Mouse (Mus musculus) kidney, postnatal 0 days (tissue): ENCODE measurements around the gene Klhl29. TPM values are rescaled to one million over a fixed set of nuclear protein-coding genes. Genes with fewer than 3 reads are reported as not detected.

Source experiments
- ATAC-seq: fragments of 200-750 bp; cut with Nextera tagmentation; replicated peaks from 2 replicates; pipeline ENCODE4 v1.8.0; 2017; ENCODE audit warnings: low read depth, moderate number of reproducible peaks, moderate TSS enrichment, moderate library complexity; ENCODE audit not compliant: low FRiP score
- DNase-seq: peaks from one replicate; pipeline ENCODE4 v3.0.0-alpha.2; 2016; ENCODE audit warnings: low spot score
- H3K27ac ChIP-seq: fragments of 300-500 bp; sonication (generic); 2 replicates; pipeline ENCODE4 v1.5.1; 2014; ENCODE audit warnings: mild to moderate bottlenecking
- H3K27me3 ChIP-seq: fragments of 300-500 bp; sonication (generic); 2 replicates; pipeline ENCODE4 v1.6.1; 2014; ENCODE audit warnings: low read length, mixed read lengths; ENCODE audit not compliant: insufficient read depth
- H3K36me3 ChIP-seq: fragments of 300-500 bp; sonication (generic); 2 replicates; pipeline ENCODE4 v1.6.1; 2014; ENCODE audit warnings: low read length, mixed read lengths; ENCODE audit not compliant: insufficient read depth
- H3K4me1 ChIP-seq: fragments of 300-500 bp; sonication (generic); replicated peaks from 2 replicates; pipeline ENCODE4 v1.6.1; 2014; ENCODE audit warnings: antibody characterized with exemption, low read length, mixed read lengths; ENCODE audit not compliant: insufficient read depth
- H3K4me2 ChIP-seq: fragments of 300-500 bp; sonication (generic); 2 replicates; pipeline ENCODE4 v1.6.1; 2014; ENCODE audit warnings: mild to moderate bottlenecking, low read length, moderate library complexity, mixed read lengths
- H3K4me3 ChIP-seq: fragments of 300-500 bp; sonication (generic); replicated peaks from 2 replicates; pipeline ENCODE4 v1.5.1; 2014; ENCODE audit warnings: low read depth, low read length
- H3K9ac ChIP-seq: fragments of 300-500 bp; sonication (generic); 2 replicates; pipeline ENCODE4 v1.6.1; 2014; ENCODE audit warnings: low read depth, low read length
- H3K9me3 ChIP-seq: fragments of 300-500 bp; sonication (generic); replicated peaks from 2 replicates; pipeline ENCODE4 v1.6.1; 2016; ENCODE audit warnings: low read length, inconsistent platforms, mixed read lengths
- CTCF ChIP-seq: IDR thresholded peaks from 2 replicates; pipeline ENCODE4 v1.5.1; 2016; ENCODE audit warnings: antibody characterized with exemption, low read depth, mild to moderate bottlenecking, moderate library complexity
- WGBS: fragments of 180-500 bp; shearing (Covaris S2); extraction: QIAGEN DNeasy Blood & Tissue Kit; methylation state at CpG from one replicate; pipeline ENCODE4 v1.1.7; 2014; 5-methylcytosine and 5-hydroxymethylcytosine counted together
- polyA plus RNA-seq: library from polyadenylated mRNA; unstranded; fragments of >200 nt; fragmentation: Nextera tagmentation; extraction: Ambion mirVana; gene quantifications from 2 replicates; pipeline ENCODE4 v1.2.1, GENCODE M21; 2015

Klhl29 gene
- polyA plus RNA-seq, 1 experiment from 2014 or later: 0.30 TPM

DNA sequence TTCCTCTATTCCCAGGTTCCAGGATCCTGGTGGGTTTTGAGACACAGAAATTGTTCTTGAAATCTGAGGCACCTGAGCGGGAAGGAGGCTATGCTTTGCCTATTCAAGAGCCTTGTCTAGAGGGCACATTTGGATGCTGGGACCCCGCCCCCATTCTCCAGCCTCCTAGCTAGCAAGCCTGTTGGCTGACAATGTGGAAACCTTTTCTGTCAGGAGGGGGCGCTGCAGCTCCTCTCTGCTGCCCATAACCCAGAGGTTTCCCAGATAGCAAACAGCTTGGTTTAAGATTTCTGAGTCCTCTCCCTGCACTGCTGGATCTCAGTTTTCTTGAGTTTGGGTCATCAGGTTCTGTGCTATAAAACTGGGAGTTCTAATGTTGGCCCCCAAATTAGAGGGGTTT is 232.7 kb downstream of the Klhl29 start:
- Histone ChIP-seq H3K27me3 (no peaks in the 10 kb centered on the region), H3K4me3 (no peak overlapping the region), H3K4me1 (no peaks in the 10 kb centered on the region), H3K27ac (no peak overlapping the region), H3K4me2 (no peak overlapping the region), H3K9ac (no peak overlapping the region), H3K36me3 (no peaks in the 10 kb centered on the region), H3K9me3 (no peaks in the 10 kb centered on the region)
- WGBS: 9% methylated on average over 3 of the region's 3 CpGs
- TF ChIP-seq CTCF: peak; percentile 86
- DNase-seq: peak; percentile 89
- ATAC-seq: peak; percentile 60

DNA sequence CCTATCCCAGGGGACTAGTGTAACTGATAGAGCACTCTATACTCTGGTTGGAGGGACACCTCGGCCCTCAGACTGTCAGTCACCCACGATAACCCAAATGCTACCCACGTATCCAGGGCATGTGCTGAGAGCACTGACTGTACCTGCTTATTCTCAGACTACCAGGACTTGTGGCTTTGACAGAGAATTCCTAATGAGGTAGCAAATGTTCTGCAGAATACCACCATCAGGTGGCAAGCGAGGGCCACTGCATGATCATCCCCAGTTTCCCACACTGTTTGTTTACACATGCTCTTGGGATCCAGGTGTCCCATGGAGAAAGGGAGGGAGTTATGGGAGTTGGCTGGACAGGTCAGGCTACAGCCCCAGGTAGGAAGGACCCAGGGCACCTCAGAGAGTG is 234.4 kb downstream of the Klhl29 start:
- Histone ChIP-seq H3K36me3 (no peaks in the 10 kb centered on the region), H3K9ac (no peak overlapping the region), H3K9me3 (no peaks in the 10 kb centered on the region), H3K4me2 (no peak overlapping the region), H3K4me3 (no peak overlapping the region), H3K27me3 (no peaks in the 10 kb centered on the region), H3K27ac (no peak overlapping the region), H3K4me1 (no peaks in the 10 kb centered on the region)
- peak; percentile 20 for DNase-seq
- peak; percentile 62 for TF ChIP-seq CTCF
- 0 out of 2 replicates have a peak, but pooled peaks have one; percentile 18 for ATAC-seq
- WGBS: 60% methylated on average over 4 of the region's 4 CpGs

DNA sequence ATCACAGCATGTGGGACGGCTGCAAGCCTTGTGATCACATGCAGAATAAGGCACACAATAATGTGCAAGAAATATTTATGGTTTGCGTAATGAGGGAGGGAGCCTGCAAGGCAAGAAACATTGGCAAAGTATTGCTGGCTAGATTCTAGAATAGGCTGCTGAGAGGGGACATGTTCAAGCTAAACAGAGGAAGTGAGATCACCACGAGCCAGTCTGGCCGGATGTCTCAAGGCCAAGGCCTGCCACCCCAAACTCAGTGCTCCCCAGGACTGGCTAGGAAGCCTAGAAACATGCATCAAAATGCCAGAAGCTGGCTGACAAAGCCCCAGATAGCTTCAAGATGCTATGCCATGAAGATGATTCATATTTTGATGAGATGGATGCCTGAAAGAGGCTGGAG is 236.2 kb downstream of the Klhl29 start:
- H3K27ac ChIP-seq: no peak overlapping the region
- 70% methylated on average over 4 of the region's 4 CpGs for WGBS
- no peak for TF ChIP-seq CTCF
- ATAC-seq (no peak), DNase-seq (no peak)
- no peaks in the 10 kb centered on the region for H3K4me1 ChIP-seq
- no peak overlapping the region for H3K4me3 ChIP-seq
- no peak overlapping the region for H3K4me2 ChIP-seq
- H3K27me3 ChIP-seq: no peaks in the 10 kb centered on the region
- H3K36me3 ChIP-seq: no peaks in the 10 kb centered on the region
- H3K9me3 ChIP-seq: no peaks in the 10 kb centered on the region
- H3K9ac ChIP-seq: no peak overlapping the region

DNA sequence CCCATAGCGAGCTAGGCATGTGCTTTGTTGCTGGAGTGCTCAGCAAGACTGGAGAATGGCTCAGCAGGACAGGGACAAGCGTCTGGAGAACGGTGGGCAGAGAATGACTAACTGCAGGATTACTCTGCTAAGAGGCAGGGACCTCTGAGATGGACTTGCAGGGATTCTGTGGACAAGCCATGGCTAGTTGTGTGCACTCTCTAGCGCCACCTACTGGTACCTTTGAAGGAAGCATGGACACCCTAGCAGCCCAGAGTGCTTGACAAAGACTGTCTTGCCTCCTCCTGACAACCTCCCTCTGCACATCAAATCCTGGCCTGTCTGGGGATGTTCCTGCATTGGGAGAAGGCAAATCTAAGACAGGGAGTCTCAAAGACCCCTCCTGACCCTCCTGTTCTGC is 239.2 kb downstream of the Klhl29 start:
- H3K27me3 ChIP-seq: no peaks in the 10 kb centered on the region
- no peaks in the 10 kb centered on the region for H3K4me1 ChIP-seq
- no peak overlapping the region for H3K9ac ChIP-seq
- H3K36me3 ChIP-seq: no peaks in the 10 kb centered on the region
- no peak overlapping the region for H3K27ac ChIP-seq
- no peak overlapping the region for H3K4me2 ChIP-seq
- 34% methylated on average over 4 of the region's 4 CpGs for WGBS
- ATAC-seq: 0 out of 2 replicates have a peak, but pooled peaks have one; percentile 44
- peak; percentile 83 for DNase-seq
- TF ChIP-seq CTCF: peak; percentile 90
- no peak overlapping the region for H3K4me3 ChIP-seq
- no peaks in the 10 kb centered on the region for H3K9me3 ChIP-seq

DNA sequence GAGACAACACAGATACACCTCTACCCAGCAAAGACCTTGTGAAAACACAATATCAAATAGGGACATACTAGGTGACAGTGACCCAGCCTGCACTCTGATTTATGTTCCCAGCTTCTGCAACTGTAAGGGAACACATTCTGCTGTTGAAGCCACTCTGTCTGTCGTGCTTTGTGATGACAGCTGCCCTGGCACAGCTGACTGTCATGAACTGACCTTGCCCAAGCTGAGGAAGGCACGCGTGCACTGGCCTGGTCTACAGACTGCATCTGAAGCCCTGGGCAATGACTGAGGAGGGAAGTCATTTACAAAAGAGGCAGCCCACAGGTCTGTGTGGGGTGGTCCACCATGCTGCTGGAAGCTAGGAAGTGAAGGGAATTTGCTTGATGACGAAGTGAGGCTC is 246.3 kb downstream of the Klhl29 start:
- WGBS: 61% methylated on average over 4 of the region's 4 CpGs
- Histone ChIP-seq H3K9me3 (no peaks in the 10 kb centered on the region), H3K4me2 (no peak overlapping the region), H3K27me3 (no peaks in the 10 kb centered on the region), H3K4me1 (no peaks in the 10 kb centered on the region), H3K36me3 (no peaks in the 10 kb centered on the region), H3K9ac (no peak overlapping the region), H3K4me3 (no peak overlapping the region), H3K27ac (no peak overlapping the region)
- ATAC-seq (no peak), DNase-seq (no peak)
- TF ChIP-seq CTCF: no peak

DNA sequence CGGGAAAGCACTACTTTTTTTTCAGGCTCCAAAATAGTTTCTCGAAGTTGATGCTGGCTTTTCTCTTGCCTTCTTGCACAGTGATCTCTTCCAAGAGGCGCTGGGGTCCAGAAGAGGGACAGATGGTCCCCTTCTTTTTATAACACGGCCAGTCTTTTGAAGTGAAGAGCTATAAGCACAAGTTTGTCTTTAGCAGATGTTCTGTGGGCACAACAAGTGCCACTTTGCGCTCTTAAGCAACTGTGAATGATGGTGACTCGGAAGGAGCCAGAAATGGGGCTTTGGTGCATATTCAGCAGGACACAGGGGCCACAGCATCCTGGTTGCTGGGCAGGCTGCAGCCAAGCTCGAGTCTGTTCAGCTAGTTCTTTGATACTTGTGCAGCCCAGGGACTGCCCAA is 249.6 kb downstream of the Klhl29 start:
- ATAC-seq (no peak), DNase-seq (no peak)
- no peak overlapping the region for H3K9ac ChIP-seq
- H3K9me3 ChIP-seq: no peaks in the 10 kb centered on the region
- no peak overlapping the region for H3K4me3 ChIP-seq
- no peak overlapping the region for H3K4me2 ChIP-seq
- no peak for TF ChIP-seq CTCF
- no peaks in the 10 kb centered on the region for H3K27me3 ChIP-seq
- no peaks in the 10 kb centered on the region for H3K4me1 ChIP-seq
- WGBS: 65% methylated on average over 7 of the region's 7 CpGs
- H3K36me3 ChIP-seq: no peaks in the 10 kb centered on the region
- H3K27ac ChIP-seq: no peak overlapping the region

DNA sequence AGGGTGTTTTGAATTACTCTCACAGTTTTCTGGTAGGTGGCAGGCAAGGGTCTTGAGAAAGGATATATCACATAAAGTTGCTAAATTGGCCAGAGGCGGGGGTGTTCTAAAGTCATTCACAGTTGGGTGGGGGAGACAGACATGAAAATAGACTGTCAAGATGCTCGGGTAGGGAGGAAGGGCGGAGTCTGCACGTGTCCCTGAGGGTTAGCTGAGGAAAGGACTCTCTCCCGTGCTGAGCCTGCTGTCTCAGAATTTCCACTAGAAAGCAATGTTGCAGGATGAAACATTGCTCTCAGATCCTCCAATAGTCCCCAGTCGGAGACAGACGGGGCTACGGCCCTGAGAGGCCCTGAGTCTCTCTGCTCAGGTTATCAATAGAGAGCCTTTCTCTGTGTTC is 252.5 kb downstream of the Klhl29 start:
- WGBS: 43% methylated on average over 8 of the region's 8 CpGs
- Histone ChIP-seq H3K27ac (no peak overlapping the region), H3K9me3 (no peaks in the 10 kb centered on the region), H3K4me1 (0 out of 2 replicates have a peak, but pooled peaks cover 4% of the 10 kb centered on the region), H3K4me2 (no peak overlapping the region), H3K9ac (no peak overlapping the region), H3K4me3 (no peak overlapping the region), H3K27me3 (no peaks in the 10 kb centered on the region), H3K36me3 (no peaks in the 10 kb centered on the region)
- DNase-seq (no peak), ATAC-seq (no peak)
- no peak for TF ChIP-seq CTCF
